Mouse (Mus musculus) fibroblast of lung, adult 2 months (primary cell): ENCODE measurements around the gene Rrn3.

Experiments used
- DNase-seq: peaks from one replicate; pipeline ENCODE4 v3.0.0-alpha.2; 2011; ENCODE audit warnings: low read depth

Gene Rrn3

DNA sequence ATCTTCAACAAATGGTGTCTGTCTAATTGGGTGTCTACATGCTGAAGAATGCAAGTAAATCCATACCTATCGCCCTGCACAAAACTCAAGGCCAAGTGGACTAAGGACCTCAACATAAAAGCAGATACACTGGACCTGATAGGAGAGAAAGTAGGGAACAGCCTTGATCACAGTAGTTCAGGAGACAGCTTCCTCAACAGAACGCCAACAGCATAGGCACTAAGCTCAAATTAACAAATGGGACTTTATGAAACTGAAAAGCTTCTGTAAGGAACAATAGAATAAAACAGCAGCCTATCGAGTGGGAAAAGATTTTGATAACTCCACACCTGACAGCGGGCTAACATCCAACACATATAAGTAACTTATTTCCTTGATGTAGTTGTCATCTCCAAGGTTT, 70.9 kb downstream of the Rrn3 start:
- DNase-seq = no peak

DNA sequence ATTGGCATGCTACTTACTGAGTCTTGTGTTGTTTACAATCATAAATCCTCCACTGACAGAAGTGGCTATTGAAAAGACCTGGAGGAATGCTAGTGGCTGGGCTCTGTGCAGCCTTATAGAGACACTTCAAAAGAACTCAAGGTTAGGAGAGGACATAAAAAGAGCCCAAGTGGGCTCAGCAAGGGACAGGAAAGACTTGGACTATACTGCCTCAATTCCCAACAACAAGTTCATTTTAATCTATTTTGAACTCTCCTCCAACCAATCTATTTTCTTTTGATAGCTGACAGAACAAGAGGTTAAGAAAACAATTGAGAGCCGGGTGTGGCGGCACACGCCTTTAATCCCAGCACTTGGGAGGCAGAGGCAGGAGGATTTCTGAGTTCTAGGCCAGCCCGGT, 73.4 kb downstream of the Rrn3 start:
- DNase-seq = no peak
